Mouse (Mus musculus) CD4-positive, CD25-positive, alpha-beta regulatory T cell, adult 2 months (primary cell): ENCODE results near the gene Znhit1.

Experiments used
- DNase-seq: peaks from one replicate; pipeline ENCODE4 v3.0.0-alpha.2; 2012; ENCODE audit warnings: low read depth, low spot score

Gene Znhit1

DNA sequence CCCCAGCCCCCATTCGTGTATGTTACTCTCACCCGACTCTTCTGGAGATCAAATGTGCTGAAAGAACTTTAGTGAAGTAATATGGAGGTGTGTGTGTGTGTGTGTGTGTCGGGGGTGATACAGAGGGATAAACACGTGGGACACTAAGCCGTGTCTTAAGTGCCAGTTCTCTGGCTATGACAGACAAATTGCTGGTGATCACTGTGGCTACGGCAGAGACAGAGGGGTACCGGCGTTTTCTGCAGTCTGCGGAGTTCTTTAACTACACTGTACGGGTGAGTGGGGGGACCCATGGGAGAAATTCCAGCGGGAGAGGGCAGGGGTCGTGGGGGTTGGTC lies at the start of gene Znhit1:
Znhit1 (minus strand) TSS at position 88 of the 338 bp plus-strand sequence.
- DNase-seq = no peak

DNA sequence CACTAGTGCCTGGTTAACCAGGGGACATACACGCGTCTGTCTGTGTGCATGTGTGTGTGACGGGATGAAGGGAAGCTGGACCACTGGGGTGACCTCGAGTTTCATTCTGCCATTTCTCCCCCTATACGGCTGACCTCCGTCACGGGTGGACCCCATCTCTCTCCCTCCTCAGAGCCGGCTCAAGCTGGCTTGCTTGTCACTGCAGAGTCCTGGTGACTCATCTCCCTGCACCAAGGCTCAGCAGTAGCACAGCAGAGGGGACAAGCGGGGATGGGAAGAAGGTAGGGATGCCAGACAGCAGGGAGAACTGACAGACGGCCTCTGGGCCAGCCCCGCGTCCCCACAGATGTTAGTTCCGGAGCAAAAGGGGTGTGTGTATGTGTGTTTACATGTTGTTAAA lies 48.4 kb upstream of the Znhit1 start:
- no peak for DNase-seq

DNA sequence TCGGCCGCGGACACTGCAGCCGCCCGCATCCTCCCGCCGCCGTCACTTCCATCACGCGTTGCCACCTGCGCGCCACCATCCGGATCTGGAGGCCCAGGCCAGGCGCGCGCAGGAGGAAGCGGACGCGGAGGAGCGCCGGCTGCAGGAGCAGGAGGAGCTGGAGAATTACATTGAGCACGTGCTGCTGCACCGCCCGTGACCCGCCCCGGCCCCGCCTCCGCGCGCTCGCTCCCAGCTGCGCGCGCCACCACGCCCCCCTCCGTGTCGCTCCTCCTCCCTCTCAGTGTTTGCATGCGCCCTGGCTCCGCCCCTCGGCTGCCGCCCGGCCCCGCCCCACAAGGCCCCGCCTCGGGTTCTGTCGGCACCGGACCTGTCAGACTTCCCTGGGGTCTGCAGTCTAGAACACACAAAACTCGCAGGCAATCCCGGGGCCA lies 44.8 kb upstream of the Znhit1 start:
- peak; percentile 94 for DNase-seq

DNA sequence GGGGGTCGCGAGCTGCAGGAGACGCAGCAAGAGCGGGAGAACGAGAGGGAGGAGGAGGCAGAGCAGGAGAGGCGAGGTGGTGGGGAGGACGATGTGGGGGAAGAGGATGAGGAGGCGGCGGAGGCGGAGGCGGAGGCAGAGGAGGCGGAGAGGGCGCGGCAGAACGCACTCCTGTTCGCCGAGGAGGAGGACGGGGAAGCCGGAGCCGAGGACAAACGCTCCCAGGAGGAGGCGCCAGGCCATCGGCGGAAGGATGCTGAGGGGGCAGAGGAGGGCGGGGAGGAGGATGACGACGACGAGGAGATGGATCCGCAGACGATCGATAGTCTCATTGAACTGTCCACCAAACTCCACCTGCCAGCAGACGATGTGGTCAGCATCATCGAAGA lies 44.2 kb upstream of the Znhit1 start:
- peak; percentile 55 for DNase-seq

DNA sequence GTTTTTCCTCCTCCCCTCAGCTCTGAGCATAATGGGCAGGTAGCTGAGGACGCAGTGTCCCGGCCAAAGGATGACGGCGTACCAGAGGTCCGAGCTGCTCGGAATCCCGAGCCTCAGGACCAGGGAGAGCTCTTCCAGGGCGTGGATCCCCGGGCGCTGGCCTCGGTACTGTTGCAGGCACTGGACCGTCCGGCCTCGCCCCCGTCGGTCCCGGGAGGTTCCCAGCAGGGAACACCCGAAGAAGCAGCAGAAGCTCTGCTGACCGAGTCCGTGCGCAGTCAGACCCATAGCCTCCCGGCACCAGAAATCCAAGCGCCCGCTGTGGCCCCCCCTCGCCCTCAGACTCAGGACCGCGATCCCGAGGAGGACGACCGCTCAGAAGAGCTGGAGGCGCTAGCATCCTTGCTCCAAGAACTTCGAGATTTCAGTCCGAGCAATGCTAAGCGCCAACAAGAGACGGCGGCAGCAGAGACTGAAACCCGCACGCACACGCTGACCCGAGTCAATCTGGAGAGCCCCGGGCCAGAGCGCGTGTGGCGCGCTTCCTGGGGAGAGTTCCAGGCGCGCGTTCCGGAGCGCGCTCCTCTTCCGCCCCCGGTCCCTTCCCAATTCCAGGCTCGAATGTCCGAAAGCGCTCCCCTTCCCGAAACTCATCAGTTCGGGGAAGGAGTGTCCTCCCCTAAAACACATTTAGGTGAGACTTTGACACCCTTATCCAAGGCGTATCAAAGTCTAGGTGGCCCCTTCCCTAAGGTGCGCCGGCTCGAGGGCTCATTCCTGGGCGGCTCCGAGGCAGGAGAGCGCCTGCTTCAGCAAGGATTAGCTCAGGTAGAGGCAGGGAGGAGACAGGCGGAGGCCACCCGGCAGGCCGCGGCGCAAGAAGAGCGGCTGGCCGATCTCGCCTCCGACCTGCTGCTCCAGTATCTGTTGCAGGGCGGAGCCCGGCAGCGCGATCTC lies 43.5 kb upstream of the Znhit1 start:
- DNase-seq = peak; percentile 20

DNA sequence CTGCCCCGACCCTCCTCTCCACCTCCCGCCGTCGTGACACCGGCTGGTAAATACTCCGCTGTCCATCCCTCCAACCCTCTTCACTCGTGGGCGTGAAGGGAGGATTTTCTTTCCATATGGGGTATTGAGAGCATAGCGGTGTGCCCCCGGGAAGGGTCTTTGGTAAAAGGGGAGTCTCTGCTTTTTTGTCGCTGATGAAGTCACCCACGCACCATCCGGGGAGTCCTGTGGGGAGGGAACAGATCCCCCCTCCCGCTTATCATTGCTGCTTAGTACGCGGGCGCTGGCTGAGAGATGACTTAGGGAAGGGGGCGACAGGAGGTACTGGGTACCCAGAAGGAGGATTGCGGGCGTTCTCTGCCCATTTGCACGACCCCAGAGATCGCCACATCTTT lies 42.6 kb upstream of the Znhit1 start:
- DNase-seq = no peak

DNA sequence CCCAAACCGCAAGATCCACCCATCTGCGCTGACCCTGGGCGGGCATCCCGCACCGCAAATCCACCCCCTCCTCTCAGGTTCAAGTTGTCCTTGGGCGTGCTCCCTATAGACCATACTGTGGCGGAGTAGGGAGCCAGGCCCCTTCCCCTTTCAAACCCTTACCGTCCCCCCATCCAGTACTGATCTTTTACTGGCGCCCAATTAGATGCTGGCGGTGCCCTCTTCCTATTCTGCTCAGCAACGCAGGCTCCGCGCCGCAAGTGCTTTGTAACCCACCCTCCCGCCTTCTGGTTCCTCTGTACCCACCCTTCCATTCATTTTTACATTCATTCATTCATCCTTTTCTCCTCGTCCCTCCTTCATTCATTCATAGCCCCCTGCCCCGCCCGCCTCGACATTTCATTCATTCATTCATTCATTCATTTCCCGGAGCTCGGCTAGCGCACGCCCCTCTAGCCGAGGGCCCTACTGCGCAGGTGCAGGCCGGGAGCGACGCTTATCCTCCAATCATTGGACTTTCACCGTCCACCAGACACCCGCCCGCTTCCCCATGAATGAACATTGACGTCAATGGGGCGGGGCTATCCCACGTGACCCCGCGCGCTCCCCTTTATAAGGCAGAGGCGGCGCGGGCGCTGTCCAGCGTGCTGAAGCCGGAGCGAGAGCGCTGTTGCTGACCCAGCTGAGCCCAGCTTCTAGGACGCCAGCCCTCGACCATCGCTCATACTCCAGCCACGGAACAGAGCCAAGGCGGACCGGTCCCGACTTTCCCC lies 42.0 kb upstream of the Znhit1 start:
- peak; percentile 95 for DNase-seq

DNA sequence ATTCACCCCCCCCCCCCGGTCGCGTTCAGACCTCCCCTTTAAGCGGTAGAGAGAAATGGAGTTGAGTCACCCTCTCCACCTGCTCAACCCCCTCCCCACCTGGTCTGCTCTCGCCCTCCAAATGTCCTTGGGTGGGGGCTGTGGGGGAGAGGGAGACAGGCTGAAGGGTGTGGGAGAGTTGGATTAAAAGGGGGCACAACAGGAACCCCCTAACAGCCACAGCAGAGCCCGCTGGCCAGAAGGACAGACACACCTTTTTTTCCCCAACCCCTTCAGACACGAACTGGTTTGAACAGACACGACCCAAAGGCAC lies 41.4 kb upstream of the Znhit1 start:
- DNase-seq = no peak

DNA sequence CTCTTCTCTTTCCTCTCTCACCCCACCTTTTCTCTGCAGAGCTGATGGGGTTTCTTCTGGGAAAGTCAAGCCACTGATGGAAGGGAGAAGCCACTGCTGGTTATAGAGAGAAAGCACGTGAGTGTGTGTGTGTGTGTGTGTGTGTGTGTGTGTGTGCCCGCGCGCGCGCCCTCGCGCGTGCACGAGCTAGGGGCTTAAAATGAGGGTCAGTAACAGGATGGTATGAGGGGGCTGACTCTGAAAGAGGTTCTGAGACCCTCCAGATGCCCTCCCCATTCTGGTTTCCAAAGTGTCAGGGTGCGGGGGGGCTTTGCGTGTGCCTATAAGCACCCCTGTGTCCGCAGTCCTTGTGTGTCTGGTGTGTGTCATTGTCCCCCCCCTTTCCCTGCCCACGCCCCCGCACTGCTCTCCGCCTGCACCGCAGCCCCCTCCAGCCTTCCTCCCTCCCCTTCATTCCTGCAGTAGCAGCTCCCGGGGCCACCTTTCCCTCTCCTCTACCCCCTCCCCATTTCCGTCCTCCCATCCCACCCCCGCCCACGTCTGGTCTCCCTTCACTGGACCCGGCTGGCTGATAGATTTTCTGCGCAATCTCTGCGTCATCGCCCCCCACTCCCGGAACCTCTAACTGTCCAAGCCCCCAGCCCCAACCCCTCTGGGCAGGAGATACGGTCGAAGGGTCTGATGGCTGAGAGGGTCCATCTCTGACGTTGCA lies 40.9 kb upstream of the Znhit1 start:
- peak; percentile 17 for DNase-seq

DNA sequence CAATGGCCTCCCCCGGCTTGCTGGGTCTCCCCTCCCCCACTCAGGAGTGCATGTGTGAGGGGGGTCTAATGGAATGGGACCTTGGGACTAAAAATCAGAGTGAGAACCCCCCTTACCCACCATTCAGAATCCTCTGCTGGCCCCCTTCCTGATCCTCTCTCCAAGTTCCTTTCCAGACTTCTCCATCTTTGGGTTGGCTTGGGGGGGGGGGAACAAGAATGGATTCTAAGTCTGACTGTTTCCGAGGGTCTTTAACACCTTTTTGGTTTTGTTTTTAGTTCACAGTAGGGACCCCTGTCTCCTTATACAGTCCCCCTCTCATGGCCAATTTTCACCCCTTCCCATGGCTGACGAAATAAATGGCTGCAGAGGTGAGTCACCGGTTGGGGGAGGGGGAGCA lies 38.3 kb upstream of the Znhit1 start, which contains the start of gene Vgf:
Vgf (plus strand) TSS at position 301 of the 400 bp plus-strand sequence.
- DNase-seq = no peak

DNA sequence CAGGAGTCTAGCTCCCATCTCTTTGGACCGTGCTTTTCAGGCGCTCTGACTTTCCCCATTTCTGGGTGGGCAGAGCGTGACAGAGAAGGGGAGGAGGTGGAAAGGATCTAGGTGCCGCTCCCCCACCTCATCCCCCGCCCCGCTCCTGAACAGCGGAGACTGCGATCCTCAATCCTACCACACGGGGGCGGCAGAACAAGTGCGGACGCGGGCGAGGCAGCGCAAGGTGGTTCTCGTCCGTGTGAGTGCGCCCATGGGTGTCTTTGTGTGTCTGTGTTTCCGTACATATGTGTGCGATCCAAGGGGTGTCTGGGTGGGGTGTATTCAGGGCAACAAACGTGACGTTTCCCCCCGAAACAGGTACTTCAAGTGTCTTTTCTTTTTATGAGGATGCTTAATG lies 37.3 kb upstream of the Znhit1 start:
- DNase-seq = peak; percentile 89

DNA sequence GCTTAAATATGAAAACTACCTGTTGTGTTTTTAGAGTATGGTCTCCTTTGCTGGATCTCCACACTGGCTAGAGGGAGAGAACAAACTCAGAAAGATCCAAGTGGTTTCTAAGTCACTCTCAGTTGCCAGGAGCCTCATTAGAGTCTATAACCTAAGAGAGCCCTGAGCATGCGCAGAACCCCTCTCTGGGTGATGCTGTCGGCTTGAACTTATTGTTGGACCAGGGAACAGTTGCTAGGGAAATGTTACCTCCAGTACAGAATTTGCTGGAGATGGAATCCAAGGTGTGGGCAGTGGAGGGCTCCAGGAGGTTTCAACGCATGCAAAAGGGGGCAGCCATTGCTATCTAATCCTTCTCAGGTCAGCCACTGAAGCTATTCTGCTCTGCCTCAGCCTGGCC lies 36.5 kb upstream of the Znhit1 start:
- DNase-seq = no peak

DNA sequence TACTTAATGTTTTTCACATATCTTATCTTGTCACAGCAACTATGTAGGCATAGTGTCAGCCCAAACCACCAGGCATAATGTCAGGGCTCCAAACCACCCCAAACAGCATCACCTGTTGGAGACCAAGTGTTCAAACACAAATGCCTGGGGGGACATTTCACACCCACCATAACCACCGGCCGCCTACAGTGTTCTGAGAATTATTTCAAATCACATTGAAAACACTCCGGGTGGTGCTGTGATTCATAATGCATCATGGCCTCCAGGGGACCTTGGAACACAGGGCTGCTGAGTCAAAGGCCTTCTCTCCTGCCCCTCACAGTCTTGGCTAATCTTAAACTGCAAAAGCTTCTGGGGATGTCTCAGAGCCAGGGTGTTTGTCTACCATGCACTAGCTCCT lies 28.1 kb upstream of the Znhit1 start:
- DNase-seq = no peak

DNA sequence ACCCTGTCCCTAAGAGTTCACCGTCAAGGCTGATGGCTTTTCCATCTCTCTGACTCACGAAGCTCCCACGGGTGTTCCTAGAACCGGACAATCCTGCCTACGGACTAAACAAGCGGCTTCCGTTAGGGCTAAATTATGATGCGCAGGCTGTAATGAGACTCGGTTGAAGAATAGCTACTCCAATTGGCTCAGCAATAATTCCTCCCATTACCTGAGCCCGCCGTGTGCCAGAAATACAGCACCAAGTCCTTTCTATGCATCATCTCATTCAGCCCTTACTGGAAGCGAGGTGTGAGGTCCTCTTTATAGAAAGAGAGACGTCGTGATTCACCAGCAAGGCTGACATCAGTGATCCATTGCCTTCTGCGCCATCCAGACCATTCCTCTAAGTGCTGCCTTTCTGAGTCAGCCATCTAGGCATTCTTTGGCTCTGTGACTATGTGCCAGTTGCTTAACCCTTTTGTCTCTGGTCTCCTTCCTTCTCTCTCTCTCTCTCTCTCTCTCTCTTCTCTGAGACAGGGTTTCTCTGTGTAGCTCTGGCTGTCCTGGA lies 24.7 kb upstream of the Znhit1 start:
- DNase-seq = no peak

DNA sequence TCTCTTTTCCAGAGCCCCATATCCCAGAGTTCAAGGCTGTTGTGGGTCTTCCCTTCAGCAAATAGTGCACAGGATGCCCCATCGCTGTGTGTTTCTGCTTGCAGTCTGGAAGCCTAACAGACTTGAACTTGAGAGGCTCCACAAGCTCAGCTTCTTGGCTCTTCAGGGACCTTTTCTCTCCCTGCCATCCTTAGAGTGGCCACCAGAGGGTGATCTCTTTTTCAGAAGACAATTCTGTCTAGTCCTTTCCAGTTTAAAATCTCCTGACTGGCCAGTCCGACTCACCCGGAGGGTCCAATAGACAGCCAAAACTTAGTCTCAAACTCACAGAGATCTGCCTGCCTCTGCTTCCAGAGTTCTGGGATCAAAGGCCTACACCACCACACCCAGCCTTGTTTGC lies 22.2 kb upstream of the Znhit1 start:
- peak; percentile 58 for DNase-seq

DNA sequence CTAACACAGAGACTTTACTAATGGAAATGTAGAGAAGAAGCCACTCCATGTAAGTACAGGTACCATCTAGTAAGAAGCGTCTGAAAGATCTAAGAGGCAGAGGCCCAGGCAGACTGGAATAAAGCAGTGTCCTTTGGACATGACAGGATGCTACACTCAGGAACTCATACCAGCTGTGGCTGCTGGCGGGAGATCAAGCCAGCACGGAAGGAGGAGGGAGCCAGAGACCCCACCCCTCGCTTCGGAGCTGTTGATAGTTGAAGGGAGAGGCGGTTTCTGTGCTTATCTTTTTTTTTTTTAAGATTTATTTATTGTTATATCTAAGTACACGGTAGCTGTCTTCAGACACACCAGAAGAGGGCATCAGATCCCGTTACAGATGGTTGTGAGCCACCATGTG lies 19.5 kb upstream of the Znhit1 start:
- no peak for DNase-seq

DNA sequence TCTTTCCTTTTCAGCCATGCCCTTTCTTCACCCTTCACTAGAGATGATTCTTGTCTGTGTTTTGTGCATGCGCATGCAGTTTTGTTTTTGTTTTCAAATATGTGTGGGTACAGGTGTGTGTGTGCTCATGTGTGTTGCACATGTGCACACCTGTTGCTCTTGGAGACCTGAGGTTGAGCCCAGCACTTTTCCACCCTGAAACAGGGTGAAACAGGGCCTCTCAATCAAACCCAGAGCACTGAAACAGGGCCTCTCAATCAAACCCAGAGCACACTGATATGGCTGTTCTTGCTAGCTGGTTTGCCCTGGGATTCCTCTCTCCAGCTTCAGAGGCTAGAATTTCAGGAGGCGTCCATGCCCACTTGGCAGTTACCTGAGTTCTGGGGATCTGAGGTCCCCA lies 12.8 kb upstream of the Znhit1 start:
- DNase-seq = no peak

DNA sequence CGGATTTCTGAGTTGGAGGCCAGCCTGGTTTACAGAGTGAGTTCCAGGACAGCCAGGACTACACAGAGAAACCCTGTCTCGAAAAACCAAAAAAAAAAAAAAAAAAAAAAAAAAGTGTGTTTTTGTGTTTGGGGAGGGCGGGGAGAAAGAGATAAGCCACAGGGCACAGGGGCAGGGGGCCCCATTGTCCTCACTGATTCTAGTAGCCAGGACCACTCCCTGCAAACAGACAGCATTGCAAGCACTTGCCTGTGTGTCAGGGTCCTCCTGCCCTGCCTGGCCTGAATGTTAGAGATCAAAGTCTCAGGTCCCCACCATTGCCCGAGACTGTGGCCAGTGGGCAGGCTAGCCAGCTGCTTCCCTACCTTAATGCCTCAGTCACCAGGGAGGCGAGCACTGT lies 11.6 kb upstream of the Znhit1 start:
- no peak for DNase-seq

DNA sequence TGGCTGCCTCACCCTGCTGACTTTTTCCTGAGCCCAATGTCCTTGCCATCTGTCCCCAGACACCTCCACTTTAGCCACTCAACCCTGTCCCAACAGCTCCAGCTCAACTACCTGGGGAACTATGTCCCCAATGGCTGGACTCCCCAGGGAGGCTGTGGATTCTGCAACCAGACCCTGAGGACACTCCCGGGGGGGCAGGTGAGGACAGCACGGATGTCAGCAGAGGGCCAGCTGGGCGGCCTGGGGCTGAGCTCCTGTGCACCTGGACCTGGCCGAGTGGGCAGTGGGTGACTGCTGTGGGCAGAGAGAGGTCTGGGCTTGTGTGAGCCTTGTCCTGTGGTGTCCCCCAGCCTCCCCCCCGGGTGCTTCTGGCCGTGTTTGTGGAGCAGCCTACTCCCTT lies 2.0 kb upstream of the Znhit1 start:
- DNase-seq = no peak

DNA sequence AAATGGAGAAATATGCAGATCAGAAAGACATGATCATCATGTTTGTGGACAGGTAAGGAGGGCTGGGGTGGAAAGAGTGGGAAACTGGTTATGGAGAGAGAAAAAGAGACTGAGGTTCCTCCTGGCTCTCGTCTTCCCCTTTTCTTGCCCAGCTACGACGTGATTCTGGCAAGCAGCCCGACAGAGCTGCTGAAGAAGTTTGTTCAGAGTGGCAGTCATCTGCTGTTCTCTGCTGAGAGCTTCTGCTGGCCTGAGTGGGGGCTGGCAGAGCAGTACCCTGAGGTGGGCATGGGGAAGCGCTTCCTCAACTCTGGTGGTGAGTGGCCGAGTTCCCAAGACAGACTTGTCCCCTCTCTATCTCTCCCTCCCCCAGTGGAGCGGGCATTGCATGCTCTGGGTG lies 599 bp upstream of the Znhit1 start:
- DNase-seq = no peak

DNA sequence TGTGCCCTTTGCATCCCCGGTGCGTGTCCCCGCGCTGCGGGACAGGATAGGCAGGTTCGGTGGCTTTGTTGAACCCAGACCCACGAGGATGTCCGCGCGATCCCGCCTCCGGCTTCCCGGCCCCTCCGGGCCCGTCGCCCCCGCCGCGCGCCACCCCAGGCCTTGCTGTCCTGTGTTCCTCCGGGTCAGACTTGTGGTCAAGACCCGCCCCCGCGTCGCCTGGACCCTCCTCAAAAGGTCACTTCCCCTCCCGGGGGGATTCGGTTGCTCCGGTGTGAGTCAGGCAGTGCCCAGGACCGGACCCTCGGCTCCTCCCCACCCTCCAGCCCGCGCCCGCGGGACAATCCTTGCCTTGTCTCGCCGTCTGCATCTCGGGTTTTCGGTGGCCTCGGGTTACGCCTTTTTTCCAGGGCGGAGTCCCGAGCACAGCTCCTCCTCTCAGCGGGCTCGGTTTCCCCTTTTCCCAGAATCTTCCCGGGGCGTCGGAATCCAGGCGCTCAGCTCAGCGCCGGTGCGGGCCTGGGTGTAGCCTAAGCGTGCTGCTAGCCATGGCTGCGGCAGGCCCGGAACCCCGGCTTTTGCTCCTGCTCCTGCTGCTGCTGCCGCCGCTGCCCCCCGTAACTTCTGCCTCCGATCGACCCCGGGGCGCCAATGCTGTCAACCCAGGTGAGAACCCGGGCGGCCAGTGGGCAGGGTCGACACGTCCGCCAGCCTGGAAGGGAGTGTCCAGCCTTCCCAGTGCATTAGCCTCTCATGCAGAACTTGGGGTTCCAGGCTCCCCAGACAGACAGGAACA lies 485 bp downstream of the Znhit1 start:
- DNase-seq = peak; percentile 62
